Mouse (Mus musculus): Measurements from ENCODE around the gene Hivep3.

DNA sequence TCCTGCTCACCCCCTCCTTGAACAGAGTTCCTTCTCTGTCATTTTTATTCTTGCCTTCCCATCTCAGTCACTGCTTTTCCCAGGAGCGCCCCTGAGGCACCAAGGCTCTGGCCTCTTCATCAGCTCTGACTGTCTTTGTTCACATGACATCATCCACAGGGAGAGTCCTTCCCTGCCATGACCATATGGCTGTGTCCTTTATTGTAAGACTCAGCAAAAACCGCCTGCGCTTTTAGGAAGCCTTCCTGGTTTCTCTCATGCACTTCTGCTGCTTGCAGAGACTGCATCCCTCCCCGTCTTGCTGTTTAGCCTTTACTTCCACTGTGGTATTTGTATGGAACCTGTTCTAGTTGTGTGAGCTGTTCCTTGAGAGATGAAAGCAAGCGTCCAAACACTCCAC is 216.6 kb downstream of the Hivep3 start:
- no peak for TF ChIP-seq CTCF (conservative IDR thresholded peaks at IDR 0.05 in 1 of 2, IDR thresholded peaks at IDR 0.05 in 1 of 2; ENCODE audit: low read depth in 2 of 2, low read length in 2 of 2)
- no peak for TF ChIP-seq POLR2A (IDR thresholded peaks at IDR 0.05; ENCODE audit: low read depth, low read length)
- TF ChIP-seq GABPA (IDR thresholded peaks at IDR 0.05; ENCODE audit: insufficient replicate concordance, low read depth, low read length): no peak
- TF ChIP-seq ZNF384 (IDR thresholded peaks at IDR 0.05; ENCODE audit: low read depth, low read length): no peak
- no peak for TF ChIP-seq CHD1 (IDR thresholded peaks at IDR 0.05; ENCODE audit: low read depth, low read length)
- no peak for TF ChIP-seq KAT2A (IDR thresholded peaks at IDR 0.05; ENCODE audit: insufficient replicate concordance, low read length)
